Mouse (Mus musculus) adrenal gland, adult 2 months (tissue): ENCODE results near the gene Dab2. TPM values are rescaled to one million over a fixed set of nuclear protein-coding genes. Genes with fewer than 3 reads are reported as not detected.
A peak's percentile ranks its signal among the peaks of the same experiment; 100 is the strongest.

Experiments
- DNase-seq: peaks from one replicate; pipeline ENCODE4 v3.0.0; 2021
- long read RNA-seq: library from polyadenylated mRNA; stranded (forward); transcript quantifications from one replicate; pipeline ENCODE4 v2.0.0, GENCODE M21; 2021
- polyA plus RNA-seq: library from polyadenylated mRNA; depleted of rRNA; stranded (reverse); fragments of >200 nt; gene quantifications from 2 replicates; pipeline ENCODE4 v1.2.3, GENCODE M21; 2012; rRNA removed
- total RNA-seq, 2 experiments: library from RNA; stranded (reverse); gene quantifications; 2 replicates each; pipeline ENCODE4 v1.2.3; 2021

Dab2 gene
- total RNA-seq = 100 to 1,000 TPM; 358 to 479 TPM
- 127 and 180 TPM in 2 replicates for polyA plus RNA-seq
- long read RNA-seq, full-length matches to known transcripts = 109 of 144 reads
- long read RNA-seq, partial matches to known transcripts = 23 of 144 reads
- long read RNA-seq, other reads (novel, unspliced or antisense) = 12 of 144 reads

- no peak for DNase-seq
These were observed at the start of gene Dab2 for GRCm38 (mm10) chr15:6299554-6299953. Gene Dab2, plus strand, starts transcription at chr15:6299788.

- DNase-seq = no peak
These were observed 46.1 kb upstream of the Dab2 start for GRCm38 (mm10) chr15:6253471-6253870.

- no peak for DNase-seq
These were observed 45.2 kb upstream of the Dab2 start for GRCm38 (mm10) chr15:6254383-6254782.

- peak; percentile 40 for DNase-seq
These were observed 42.5 kb upstream of the Dab2 start for GRCm38 (mm10) chr15:6257049-6257448.

GRCm38 (mm10) chr15:6259957-6260740 is 39.4 kb upstream of the Dab2 start:
- DNase-seq = no peak

- DNase-seq = no peak
These were observed 38.7 kb upstream of the Dab2 start for GRCm38 (mm10) chr15:6260741-6261430.

GRCm38 (mm10) chr15:6267147-6267758 is 32.3 kb upstream of the Dab2 start:
- DNase-seq = no peak

GRCm38 (mm10) chr15:6278606-6279468 is 20.8 kb upstream of the Dab2 start:
- no peak for DNase-seq

- DNase-seq = no peak
These were observed 19.6 kb upstream of the Dab2 start for GRCm38 (mm10) chr15:6280021-6280451.

- no peak for DNase-seq
These were observed 16.3 kb upstream of the Dab2 start for GRCm38 (mm10) chr15:6283249-6283648.

- no peak for DNase-seq
These were observed 3.5 kb upstream of the Dab2 start for GRCm38 (mm10) chr15:6296071-6296470.

GRCm38 (mm10) chr15:6298726-6299125 is 862 bp upstream of the Dab2 start:
- DNase-seq = no peak

GRCm38 (mm10) chr15:6302219-6302618 is 2.6 kb downstream of the Dab2 start:
- DNase-seq = no peak

- no peak for DNase-seq
These were observed 4.2 kb downstream of the Dab2 start for GRCm38 (mm10) chr15:6303822-6304221.

- no peak for DNase-seq
These were observed 10.0 kb downstream of the Dab2 start for GRCm38 (mm10) chr15:6309633-6310032.

- no peak for DNase-seq
These were observed 10.8 kb downstream of the Dab2 start for GRCm38 (mm10) chr15:6310417-6310816.

GRCm38 (mm10) chr15:6312396-6312795 is 12.8 kb downstream of the Dab2 start:
- no peak for DNase-seq

- no peak for DNase-seq
These were observed 19.8 kb downstream of the Dab2 start for GRCm38 (mm10) chr15:6319352-6319751.

- no peak for DNase-seq
These were observed 20.9 kb downstream of the Dab2 start for GRCm38 (mm10) chr15:6320501-6320900.

GRCm38 (mm10) chr15:6321263-6321662 is 21.7 kb downstream of the Dab2 start:
- DNase-seq = no peak

GRCm38 (mm10) chr15:6322311-6322710 is 22.7 kb downstream of the Dab2 start:
- no peak for DNase-seq

GRCm38 (mm10) chr15:6323577-6323976 is 24.0 kb downstream of the Dab2 start:
- DNase-seq = no peak
